Mouse (Mus musculus): ENCODE results near the gene Nr2c2ap.

DNA sequence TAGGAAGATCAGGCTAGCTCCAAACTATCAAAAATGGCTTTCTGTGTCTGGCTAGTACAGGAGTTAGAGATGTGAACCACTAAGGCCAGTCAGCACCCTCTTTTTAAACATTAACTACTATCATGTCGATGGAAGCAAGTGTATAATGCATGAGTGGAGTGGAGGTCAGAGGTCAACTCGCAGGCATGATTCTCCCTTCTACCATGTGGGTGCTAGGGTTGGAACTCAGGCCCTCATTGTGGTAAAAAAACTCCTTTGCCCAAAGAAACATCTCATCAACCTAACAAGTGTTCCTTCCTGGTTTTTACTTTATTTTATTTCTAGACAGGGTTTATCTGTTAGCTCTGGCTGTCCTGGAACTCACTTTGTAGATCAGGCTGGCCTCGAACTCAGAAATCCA is 39.6 kb downstream of the Nr2c2ap start:
- TF ChIP-seq CTCF (IDR thresholded peaks at IDR 0.05; ENCODE audit: low read depth, low read length) (no peak), POLR2A (IDR thresholded peaks at IDR 0.05; ENCODE audit: insufficient read depth, low read length) (no peak)
